Mouse (Mus musculus) kidney, embryonic 15.5 days (tissue): Measurements from ENCODE around the gene Sphk2. TPM values are rescaled to one million over a fixed set of nuclear protein-coding genes. Genes with fewer than 3 reads are reported as not detected.

ENCODE experiments used
- ATAC-seq: fragments of 200-750 bp; cut with Nextera tagmentation; replicated peaks from 2 replicates; pipeline ENCODE4 v1.8.0; 2017; ENCODE audit warnings: moderate TSS enrichment; ENCODE audit not compliant: low FRiP score
- H3K27ac ChIP-seq: fragments of 300-500 bp; sonication (generic); 2 replicates; pipeline ENCODE4 v1.5.1; 2015; ENCODE audit warnings: mild to moderate bottlenecking, inconsistent platforms
- H3K27me3 ChIP-seq: fragments of 300-500 bp; sonication (generic); 2 replicates; pipeline ENCODE4 v1.6.1; 2015; ENCODE audit warnings: inconsistent platforms
- H3K36me3 ChIP-seq: fragments of 300-500 bp; sonication (generic); 2 replicates; pipeline ENCODE4 v1.6.1; 2015; ENCODE audit warnings: inconsistent platforms
- H3K4me1 ChIP-seq: fragments of 300-500 bp; sonication (generic); 2 replicates; pipeline ENCODE4 v1.6.1; 2015; ENCODE audit warnings: inconsistent platforms
- H3K4me2 ChIP-seq: fragments of 300-500 bp; sonication (generic); 2 replicates; pipeline ENCODE4 v1.6.1; 2015; ENCODE audit warnings: moderate library complexity, mild to moderate bottlenecking, inconsistent platforms
- H3K4me3 ChIP-seq: fragments of 300-500 bp; sonication (generic); replicated peaks from 2 replicates; pipeline ENCODE4 v1.5.1; 2015; ENCODE audit warnings: mild to moderate bottlenecking, inconsistent platforms
- H3K9ac ChIP-seq: fragments of 300-500 bp; sonication (generic); 2 replicates; pipeline ENCODE4 v1.6.1; 2015; ENCODE audit warnings: mild to moderate bottlenecking, inconsistent platforms
- H3K9me3 ChIP-seq: fragments of 300-500 bp; sonication (generic); replicated peaks from 2 replicates; pipeline ENCODE4 v1.6.1; 2016; ENCODE audit warnings: inconsistent platforms
- WGBS: fragments of 180-500 bp; shearing (Covaris S2); methylation state at CpG from one replicate; pipeline ENCODE4 v1.1.7; 2015; ENCODE audit warnings: mixed read lengths; 5-methylcytosine and 5-hydroxymethylcytosine counted together
- polyA plus RNA-seq: library from polyadenylated mRNA; unstranded; fragments of >200 nt; fragmentation: Nextera tagmentation; extraction: Ambion mirVana; gene quantifications from 2 replicates; pipeline ENCODE4 v1.2.1, GENCODE M21; 2015

Sphk2 gene
- polyA plus RNA-seq, 1 experiment from 2014 or later: 33.7 TPM

GRCm38 (mm10) chr7:45715741-45716459, 1.9 kb downstream of the Sphk2 start:
- H3K9ac ChIP-seq: peak overlapping the region; percentile 83
- ATAC-seq: no peak
- H3K4me2 ChIP-seq: peak overlapping the region; percentile 87
- H3K9me3 ChIP-seq: no peaks in the 10 kb centered on the region
- peak overlapping the region; percentile 75 for H3K4me3 ChIP-seq
- H3K27ac ChIP-seq: peak overlapping the region; percentile 80
- H3K36me3 ChIP-seq: peaks cover 49% of the 10 kb centered on the region
- WGBS: 79% methylated on average over 19 of the region's 19 CpGs
- no peaks in the 10 kb centered on the region for H3K27me3 ChIP-seq
- peaks cover 55% of the 10 kb centered on the region for H3K4me1 ChIP-seq

GRCm38 (mm10) chr7:45715090-45715708, 2.6 kb downstream of the Sphk2 start, which contains the start of gene Rpl18:
Gene Rpl18, plus strand, starts transcription at chr7:45715457.
- no peaks in the 10 kb centered on the region for H3K9me3 ChIP-seq
- no peaks in the 10 kb centered on the region for H3K27me3 ChIP-seq
- peaks cover 49% of the 10 kb centered on the region for H3K36me3 ChIP-seq
- H3K27ac ChIP-seq: peak within 1 kb of the TSS; percentile 86
- H3K4me2 ChIP-seq: peak within 1 kb of the TSS; percentile 87
- 7% methylated on average over 34 of the region's 34 CpGs for WGBS
- H3K9ac ChIP-seq: peak within 1 kb of the TSS; percentile 83
- H3K4me3 ChIP-seq: peak within 1 kb of the TSS; percentile 75
- ATAC-seq: peak; percentile 91
- peaks cover 48% of the 10 kb centered on the region for H3K4me1 ChIP-seq

- WGBS: 9% methylated on average over 14 of the region's 14 CpGs
- H3K36me3 ChIP-seq: peaks cover 49% of the 10 kb centered on the region
- H3K27ac ChIP-seq: peak overlapping the region; percentile 86
- H3K9me3 ChIP-seq: no peaks in the 10 kb centered on the region
- no peaks in the 10 kb centered on the region for H3K27me3 ChIP-seq
- ATAC-seq: peak; percentile 41
- H3K4me3 ChIP-seq: peak overlapping the region; percentile 75
- H3K4me1 ChIP-seq: peaks cover 43% of the 10 kb centered on the region
- peak overlapping the region; percentile 87 for H3K4me2 ChIP-seq
- H3K9ac ChIP-seq: peak overlapping the region; percentile 77
Observed at GRCm38 (mm10) chr7:45714630-45715089, 3.1 kb downstream of the Sphk2 start.

GRCm38 (mm10) chr7:45713881-45714520, 3.8 kb downstream of the Sphk2 start:
- Histone ChIP-seq H3K4me3 (peak overlapping the region; percentile 75), H3K4me2 (peak overlapping the region; percentile 87), H3K9me3 (no peaks in the 10 kb centered on the region), H3K36me3 (peaks cover 45% of the 10 kb centered on the region), H3K4me1 (peaks cover 42% of the 10 kb centered on the region), H3K9ac (peak overlapping the region; percentile 77; the same call in 1 of the 2 replicates), H3K27ac (peak overlapping the region; percentile 86), H3K27me3 (no peaks in the 10 kb centered on the region)
- WGBS: 77% methylated on average over 6 of the region's 6 CpGs
- ATAC-seq: no peak

- H3K4me3 ChIP-seq: no peak overlapping the region
- H3K27me3 ChIP-seq: no peaks in the 10 kb centered on the region
- H3K4me1 ChIP-seq: peaks cover 45% of the 10 kb centered on the region
- no peak overlapping the region for H3K9ac ChIP-seq
- H3K4me2 ChIP-seq: 0 out of 2 replicates have a peak overlapping the region, but pooled peaks have one; percentile 87
- no peak overlapping the region for H3K27ac ChIP-seq
- 95% methylated on average over 16 of the region's 16 CpGs for WGBS
- no peak for ATAC-seq
- H3K9me3 ChIP-seq: no peaks in the 10 kb centered on the region
- H3K36me3 ChIP-seq: peaks cover 45% of the 10 kb centered on the region
Observed at GRCm38 (mm10) chr7:45713396-45713795, 4.4 kb downstream of the Sphk2 start.

GRCm38 (mm10) chr7:45712022-45712757, 5.6 kb downstream of the Sphk2 start:
- 87% methylated on average over 21 of the region's 21 CpGs for WGBS
- no peak overlapping the region for H3K4me2 ChIP-seq
- no peaks in the 10 kb centered on the region for H3K27me3 ChIP-seq
- peaks cover 57% of the 10 kb centered on the region for H3K4me1 ChIP-seq
- H3K27ac ChIP-seq: no peak overlapping the region
- H3K36me3 ChIP-seq: peaks cover 45% of the 10 kb centered on the region
- no peak overlapping the region for H3K4me3 ChIP-seq
- no peak overlapping the region for H3K9ac ChIP-seq
- H3K9me3 ChIP-seq: no peaks in the 10 kb centered on the region
- no peak for ATAC-seq

- no peak for ATAC-seq
- Histone ChIP-seq H3K4me3 (no peak overlapping the region), H3K36me3 (peaks cover 45% of the 10 kb centered on the region), H3K27ac (no peak overlapping the region), H3K27me3 (no peaks in the 10 kb centered on the region), H3K4me1 (peaks cover 55% of the 10 kb centered on the region), H3K4me2 (no peak overlapping the region), H3K9ac (no peak overlapping the region), H3K9me3 (no peaks in the 10 kb centered on the region)
- WGBS: 91% methylated on average over 24 of the region's 24 CpGs
Observed at GRCm38 (mm10) chr7:45711316-45712021, 6.3 kb downstream of the Sphk2 start.

GRCm38 (mm10) chr7:45710477-45711191, 7.2 kb downstream of the Sphk2 start:
- WGBS: 92% methylated on average over 20 of the region's 20 CpGs
- H3K4me1 ChIP-seq: peaks cover 55% of the 10 kb centered on the region
- no peak overlapping the region for H3K9ac ChIP-seq
- H3K27me3 ChIP-seq: no peaks in the 10 kb centered on the region
- no peaks in the 10 kb centered on the region for H3K9me3 ChIP-seq
- no peak overlapping the region for H3K4me2 ChIP-seq
- no peak for ATAC-seq
- H3K36me3 ChIP-seq: peaks cover 45% of the 10 kb centered on the region
- H3K4me3 ChIP-seq: no peak overlapping the region
- no peak overlapping the region for H3K27ac ChIP-seq

- 79% methylated on average over 14 of the region's 14 CpGs for WGBS
- Histone ChIP-seq H3K36me3 (peaks cover 45% of the 10 kb centered on the region), H3K9ac (no peak overlapping the region), H3K27ac (no peak overlapping the region), H3K4me3 (no peak overlapping the region), H3K27me3 (no peaks in the 10 kb centered on the region), H3K4me1 (peaks cover 56% of the 10 kb centered on the region), H3K4me2 (no peak overlapping the region), H3K9me3 (no peaks in the 10 kb centered on the region)
- no peak for ATAC-seq
Observed at GRCm38 (mm10) chr7:45709677-45710355, 8.0 kb downstream of the Sphk2 start.

GRCm38 (mm10) chr7:45709036-45709435, 8.8 kb downstream of the Sphk2 start:
- no peak overlapping the region for H3K4me3 ChIP-seq
- H3K4me2 ChIP-seq: peak overlapping the region; percentile 98; the same call in 1 of the 2 replicates
- H3K9ac ChIP-seq: no peak overlapping the region
- H3K4me1 ChIP-seq: peaks cover 52% of the 10 kb centered on the region
- no peak for ATAC-seq
- WGBS: 53% methylated on average over 6 of the region's 6 CpGs
- no peaks in the 10 kb centered on the region for H3K9me3 ChIP-seq
- H3K36me3 ChIP-seq: peaks cover 45% of the 10 kb centered on the region
- H3K27ac ChIP-seq: no peak overlapping the region
- H3K27me3 ChIP-seq: no peaks in the 10 kb centered on the region
